Comparison of ENCODE assay signal across 8 mouse cellular contexts in the genomic region with DNA sequence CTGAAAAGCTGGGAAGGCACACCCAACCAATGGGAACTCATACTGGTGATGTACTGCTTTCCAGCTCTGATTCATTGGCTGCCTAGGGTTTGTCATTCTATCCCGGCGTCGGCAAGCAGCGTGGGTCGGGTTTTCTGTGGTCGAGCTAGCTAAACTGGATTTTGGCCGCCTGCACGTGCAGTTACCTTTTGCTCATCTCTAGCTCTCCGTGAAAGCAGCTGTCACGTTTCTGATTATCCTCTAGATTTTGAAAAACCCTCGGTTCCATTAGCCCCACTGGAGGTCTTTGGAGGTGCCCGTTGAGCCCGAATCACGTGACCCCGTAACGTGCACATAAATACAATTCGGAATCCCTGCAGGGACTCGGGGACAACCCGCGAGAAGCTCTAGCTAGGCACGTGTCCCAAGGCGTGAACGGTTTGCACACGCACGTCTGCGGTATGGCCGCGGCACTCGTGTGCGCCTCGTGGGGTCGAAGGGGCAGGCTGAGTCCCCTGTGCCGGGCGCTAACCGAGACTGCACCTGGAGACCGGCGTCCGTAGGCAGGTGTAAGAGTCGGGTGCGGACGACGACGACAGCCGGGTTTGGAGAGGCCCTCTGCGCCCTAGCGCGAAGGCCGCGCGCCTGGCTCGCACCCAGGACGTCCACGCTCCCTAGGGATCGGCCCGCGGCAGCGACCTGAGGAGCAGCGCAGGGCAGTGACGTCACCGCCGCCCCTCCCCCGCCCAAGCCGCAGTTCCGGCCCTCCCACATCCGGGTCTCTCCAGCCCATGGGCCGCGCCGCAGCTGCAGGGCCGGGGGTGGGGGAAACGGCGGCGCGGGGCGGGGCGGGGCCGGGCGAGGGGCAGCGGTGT. TPM values are rescaled to one million over a fixed set of nuclear protein-coding genes. Genes with fewer than 3 reads are reported as not detected.
DNase-seq lines count a peak whose midpoint lies in the region; ATAC-seq and TF ChIP-seq lines count a peak whose summit lies in the region.

No protein-coding gene starts in this region.

- peak; percentile 87 for ATAC-seq in embryonic facial prominence, embryonic 12.5 days (ENCODE audit: insufficient number of reproducible peaks, insufficient read depth, low FRiP score, low TSS enrichment)
- ATAC-seq in limb, embryonic 12.5 days (ENCODE audit: insufficient number of reproducible peaks, insufficient read depth, low FRiP score, low TSS enrichment, low read depth), result peak; percentile 93
- ATAC-seq in midbrain, embryonic 15.5 days (replicated peaks), result peak; percentile 95

- H3K27ac ChIP-seq in embryonic facial prominence, embryonic 12.5 days, result peak overlapping the region; percentile 99
- peak overlapping the region; percentile 97 for H3K27ac ChIP-seq in kidney, adult 2 months (ENCODE audit: insufficient read depth, low read depth, low read length)
- H3K27ac ChIP-seq in limb, embryonic 12.5 days, result peak overlapping the region; percentile 97
- peak overlapping the region; percentile 99 for H3K27ac ChIP-seq in midbrain, embryonic 15.5 days
- H3K27ac ChIP-seq in spleen, adult 2 months (ENCODE audit: insufficient read depth, low read length), result peak overlapping the region; percentile 91

- peak; percentile 44 for TF ChIP-seq POLR2A in kidney, adult 2 months (IDR thresholded peaks at IDR 0.05; ENCODE audit: low read depth, low read length)
- no peak for TF ChIP-seq POLR2A in spleen, adult 2 months (IDR thresholded peaks at IDR 0.05; ENCODE audit: low read depth, low read length)

- peak overlapping the region; percentile 99 for H3K9ac ChIP-seq in embryonic facial prominence, embryonic 12.5 days
- peak overlapping the region; percentile 99 for H3K9ac ChIP-seq in limb, embryonic 12.5 days (replicated peaks)
- H3K9ac ChIP-seq in midbrain, embryonic 15.5 days, result peak overlapping the region; percentile 99

- under 1% methylated on average over 72 of the region's 78 CpGs for WGBS in embryonic facial prominence, embryonic 12.5 days
- under 1% methylated on average over 70 of the region's 78 CpGs for WGBS in kidney, adult 2 months
- under 1% methylated on average over 58 of the region's 78 CpGs for WGBS in limb, embryonic 12.5 days
- WGBS in midbrain, embryonic 15.5 days, result under 1% methylated on average over 63 of the region's 78 CpGs
- under 1% methylated on average over 71 of the region's 78 CpGs for WGBS in spleen, adult 2 months

- H3K27me3 ChIP-seq in embryonic facial prominence, embryonic 12.5 days, result no peaks in the 10 kb centered on the region
- H3K27me3 ChIP-seq in kidney, adult 2 months (replicated peaks; ENCODE audit: control insufficient read depth, insufficient read depth, low read length), result no peaks in the 10 kb centered on the region
- H3K27me3 ChIP-seq in limb, embryonic 12.5 days, result no peaks in the 10 kb centered on the region
- H3K27me3 ChIP-seq in midbrain, embryonic 15.5 days (replicated peaks), result no peaks in the 10 kb centered on the region
- no peaks in the 10 kb centered on the region for H3K27me3 ChIP-seq in spleen, adult 2 months (ENCODE audit: control insufficient read depth, insufficient read depth, low read length)

- no peaks in the 10 kb centered on the region for H3K36me3 ChIP-seq in embryonic facial prominence, embryonic 12.5 days
- H3K36me3 ChIP-seq in kidney, adult 2 months (ENCODE audit: control insufficient read depth, insufficient read depth, low read length), result no peaks in the 10 kb centered on the region
- H3K36me3 ChIP-seq in limb, embryonic 12.5 days, result no peaks in the 10 kb centered on the region
- no peaks in the 10 kb centered on the region for H3K36me3 ChIP-seq in midbrain, embryonic 15.5 days (replicated peaks)
- no peaks in the 10 kb centered on the region for H3K36me3 ChIP-seq in spleen, adult 2 months (ENCODE audit: control insufficient read depth, insufficient read depth, low read length)

- DNase-seq in 3T3-L1 (ENCODE audit: low read depth, low spot score), result peak; percentile 94
- peak; percentile 98 for DNase-seq in adrenal gland, postnatal 25 days
- peak; percentile 92 to 94 for DNase-seq in heart, adult 18-20 months
- DNase-seq in kidney, adult 2 months, result peak; percentile 96
- peak; percentile 83 to 91 for DNase-seq in spleen, adult 2 months (ENCODE audit: low read depth in 1 of 2, low spot score in 2 of 2)

- peak overlapping the region; percentile 58 for H3K4me2 ChIP-seq in embryonic facial prominence, embryonic 12.5 days (replicated peaks)
- peak overlapping the region; percentile 71 for H3K4me2 ChIP-seq in limb, embryonic 12.5 days
- peak overlapping the region; percentile 58 for H3K4me2 ChIP-seq in midbrain, embryonic 15.5 days

- H3K4me1 ChIP-seq in embryonic facial prominence, embryonic 12.5 days, result peaks cover 34% of the 10 kb centered on the region
- H3K4me1 ChIP-seq in kidney, adult 2 months (ENCODE audit: control insufficient read depth, insufficient read depth, low read length), result peaks cover 3% of the 10 kb centered on the region
- peaks cover 29% of the 10 kb centered on the region for H3K4me1 ChIP-seq in limb, embryonic 12.5 days (replicated peaks)
- peaks cover 28% of the 10 kb centered on the region for H3K4me1 ChIP-seq in midbrain, embryonic 15.5 days
- no peaks in the 10 kb centered on the region; the same call in none of the 2 replicates for H3K4me1 ChIP-seq in spleen, adult 2 months (ENCODE audit: control insufficient read depth, insufficient read depth, insufficient read length)

- no peak for TF ChIP-seq CTCF in kidney, adult 2 months (conservative IDR thresholded peaks at IDR 0.05; ENCODE audit: insufficient read depth, insufficient read length, low read depth, low read length)
- no peak for TF ChIP-seq CTCF in spleen, adult 2 months (IDR thresholded peaks at IDR 0.05; ENCODE audit: extremely low read depth, insufficient read depth, insufficient read length, insufficient replicate concordance)

- H3K9me3 ChIP-seq in embryonic facial prominence, embryonic 12.5 days, result no peaks in the 10 kb centered on the region
- H3K9me3 ChIP-seq in limb, embryonic 12.5 days, result no peaks in the 10 kb centered on the region
- no peaks in the 10 kb centered on the region for H3K9me3 ChIP-seq in midbrain, embryonic 15.5 days

- peak overlapping the region; percentile 88 for H3K4me3 ChIP-seq in embryonic facial prominence, embryonic 12.5 days
- H3K4me3 ChIP-seq in kidney, adult 2 months (ENCODE audit: insufficient read depth, low read depth, low read length), result peak overlapping the region; percentile 94
- peak overlapping the region; percentile 93 for H3K4me3 ChIP-seq in limb, embryonic 12.5 days (replicated peaks)
- H3K4me3 ChIP-seq in midbrain, embryonic 15.5 days, result peak overlapping the region; percentile 98
- H3K4me3 ChIP-seq in spleen, adult 2 months (ENCODE audit: extremely low read depth, insufficient read depth, insufficient read length), result peak overlapping the region; percentile 95

RNA-seq across cellular contexts. Expression of a gene that starts 3.3 kb away (rescaled TPM):
- total RNA-seq in adrenal gland, postnatal 25 days (2021), result 271 and 295 TPM in 2 replicates
- 81.4 and 83.7 TPM in 2 replicates for polyA plus RNA-seq in embryonic facial prominence, embryonic 12.5 days (2016; fragmentation: Nextera tagmentation; extraction: Ambion mirVana)
- 100 to 1,000 TPM; 252 to 254 TPM for total RNA-seq in heart, adult 18-20 months (2021)
- 50.1 and 68.8 TPM in 2 replicates for polyA plus RNA-seq in kidney, adult 2 months (2012; rRNA removed)
- 66.8 and 68.0 TPM in 2 replicates for polyA plus RNA-seq in limb, embryonic 12.5 days (2016; fragmentation: Nextera tagmentation; extraction: Ambion mirVana)
- polyA plus RNA-seq in midbrain, embryonic 15.5 days (2015; fragmentation: Nextera tagmentation; extraction: Ambion mirVana), result 57.2 and 62.3 TPM in 2 replicates
- 12.5 and 15.2 TPM in 2 replicates for polyA plus RNA-seq in spleen, adult 2 months (2012; rRNA removed)

Comparison
In these comparisons a context has a peak if more than half of its experiments do, and no peak if none do; other contexts are left out.
1. Peak in every context shown above with its lines: DNase-seq, ATAC-seq, H3K4me3 ChIP-seq and H3K27ac ChIP-seq.